Mouse (Mus musculus): ENCODE data around the gene Rnf128. TPM values are rescaled to one million over a fixed set of nuclear protein-coding genes. Genes with fewer than 3 reads are reported as not detected.

Rnf128 gene
- polyA plus RNA-seq, 1 experiment: 0.25 TPM

- H3K4me1 ChIP-seq (ENCODE audit: control insufficient read depth, insufficient read depth, insufficient read length): no peaks in the 10 kb centered on the region
- H3K4me3 ChIP-seq (ENCODE audit: extremely low read depth, insufficient read depth, insufficient read length): no peak overlapping the region
- H3K27ac ChIP-seq (ENCODE audit: insufficient read depth, low read length): no peak overlapping the region
- H3K27me3 ChIP-seq (ENCODE audit: control insufficient read depth, insufficient read depth, low read length): no peaks in the 10 kb centered on the region
- 75% methylated on average over 4 of the region's 4 CpGs for WGBS
- DNase-seq (ENCODE audit: low read depth in 1 of 2, low spot score in 2 of 2): no peak
- H3K36me3 ChIP-seq (ENCODE audit: control insufficient read depth, insufficient read depth, low read length): no peaks in the 10 kb centered on the region
- no peak for TF ChIP-seq POLR2A (IDR thresholded peaks at IDR 0.05; ENCODE audit: low read depth, low read length)
- no peak for TF ChIP-seq CTCF (IDR thresholded peaks at IDR 0.05; ENCODE audit: extremely low read depth, insufficient read depth, insufficient read length, insufficient replicate concordance)
Measured at GRCm38 (mm10) chrX:139532293-139532692, 30.8 kb upstream of the Rnf128 start.

GRCm38 (mm10) chrX:139537641-139538397, 25.3 kb upstream of the Rnf128 start:
- no peaks in the 10 kb centered on the region for H3K4me1 ChIP-seq (ENCODE audit: control insufficient read depth, insufficient read depth, insufficient read length)
- no peaks in the 10 kb centered on the region for H3K27me3 ChIP-seq (ENCODE audit: control insufficient read depth, insufficient read depth, low read length)
- DNase-seq (ENCODE audit: low read depth in 1 of 2, low spot score in 2 of 2): no peak
- no peaks in the 10 kb centered on the region for H3K36me3 ChIP-seq (ENCODE audit: control insufficient read depth, insufficient read depth, low read length)
- no peak overlapping the region for H3K27ac ChIP-seq (ENCODE audit: insufficient read depth, low read length)
- H3K4me3 ChIP-seq (ENCODE audit: extremely low read depth, insufficient read depth, insufficient read length): no peak overlapping the region
- 86% methylated on average over 5 of the region's 5 CpGs for WGBS
- no peak for TF ChIP-seq CTCF (IDR thresholded peaks at IDR 0.05; ENCODE audit: extremely low read depth, insufficient read depth, insufficient read length, insufficient replicate concordance)
- TF ChIP-seq POLR2A (IDR thresholded peaks at IDR 0.05; ENCODE audit: low read depth, low read length): no peak

GRCm38 (mm10) chrX:139543726-139544125, 19.4 kb upstream of the Rnf128 start:
- H3K27me3 ChIP-seq (ENCODE audit: control insufficient read depth, insufficient read depth, low read length): no peaks in the 10 kb centered on the region
- H3K4me3 ChIP-seq (ENCODE audit: extremely low read depth, insufficient read depth, insufficient read length): no peak overlapping the region
- 75% methylated on average over 7 of the region's 7 CpGs for WGBS

GRCm38 (mm10) chrX:139550456-139550855, 12.7 kb upstream of the Rnf128 start:
- Histone ChIP-seq H3K36me3 (ENCODE audit: control insufficient read depth, insufficient read depth, low read length) (no peaks in the 10 kb centered on the region), H3K27me3 (ENCODE audit: control insufficient read depth, insufficient read depth, low read length) (no peaks in the 10 kb centered on the region)

More at GRCm38 (mm10) chrX:139543726-139544125, 19.4 kb upstream of the Rnf128 start:
- no peak for DNase-seq (ENCODE audit: low read depth in 1 of 2, low spot score in 2 of 2)
- no peak for TF ChIP-seq POLR2A (IDR thresholded peaks at IDR 0.05; ENCODE audit: low read depth, low read length)
- no peak for TF ChIP-seq CTCF (IDR thresholded peaks at IDR 0.05; ENCODE audit: extremely low read depth, insufficient read depth, insufficient read length, insufficient replicate concordance)
- H3K4me1 ChIP-seq (ENCODE audit: control insufficient read depth, insufficient read depth, insufficient read length): no peaks in the 10 kb centered on the region
- H3K36me3 ChIP-seq (ENCODE audit: control insufficient read depth, insufficient read depth, low read length): no peaks in the 10 kb centered on the region
- H3K27ac ChIP-seq (ENCODE audit: insufficient read depth, low read length): no peak overlapping the region

GRCm38 (mm10) chrX:139552090-139552489, 11.0 kb upstream of the Rnf128 start:
- no peak for TF ChIP-seq POLR2A (IDR thresholded peaks at IDR 0.05; ENCODE audit: low read depth, low read length)
- no peak for TF ChIP-seq CTCF (IDR thresholded peaks at IDR 0.05; ENCODE audit: extremely low read depth, insufficient read depth, insufficient read length, insufficient replicate concordance)
- H3K27me3 ChIP-seq (ENCODE audit: control insufficient read depth, insufficient read depth, low read length): no peaks in the 10 kb centered on the region
- H3K36me3 ChIP-seq (ENCODE audit: control insufficient read depth, insufficient read depth, low read length): no peaks in the 10 kb centered on the region
- 77% methylated on average over 2 of the region's 2 CpGs for WGBS
- H3K27ac ChIP-seq (ENCODE audit: insufficient read depth, low read length): no peak overlapping the region
- H3K4me1 ChIP-seq (ENCODE audit: control insufficient read depth, insufficient read depth, insufficient read length): no peaks in the 10 kb centered on the region
- no peak overlapping the region for H3K4me3 ChIP-seq (ENCODE audit: extremely low read depth, insufficient read depth, insufficient read length)
- DNase-seq (ENCODE audit: low read depth in 1 of 2, low spot score in 2 of 2): no peak

More at GRCm38 (mm10) chrX:139550456-139550855, 12.7 kb upstream of the Rnf128 start:
- Histone ChIP-seq H3K4me3 (ENCODE audit: extremely low read depth, insufficient read depth, insufficient read length) (no peak overlapping the region), H3K4me1 (ENCODE audit: control insufficient read depth, insufficient read depth, insufficient read length) (no peaks in the 10 kb centered on the region), H3K27ac (ENCODE audit: insufficient read depth, low read length) (no peak overlapping the region)
- WGBS: 85% methylated on average over 5 of the region's 5 CpGs
- no peak for DNase-seq (ENCODE audit: low read depth in 1 of 2, low spot score in 2 of 2)
- no peak for TF ChIP-seq POLR2A (IDR thresholded peaks at IDR 0.05; ENCODE audit: low read depth, low read length)
- TF ChIP-seq CTCF (IDR thresholded peaks at IDR 0.05; ENCODE audit: extremely low read depth, insufficient read depth, insufficient read length, insufficient replicate concordance): no peak

- Histone ChIP-seq H3K4me1 (ENCODE audit: control insufficient read depth, insufficient read depth, insufficient read length) (no peaks in the 10 kb centered on the region), H3K4me3 (ENCODE audit: extremely low read depth, insufficient read depth, insufficient read length) (no peak overlapping the region), H3K36me3 (ENCODE audit: control insufficient read depth, insufficient read depth, low read length) (no peaks in the 10 kb centered on the region), H3K27ac (ENCODE audit: insufficient read depth, low read length) (no peak overlapping the region), H3K27me3 (ENCODE audit: control insufficient read depth, insufficient read depth, low read length) (no peaks in the 10 kb centered on the region)
- no peak for TF ChIP-seq POLR2A (IDR thresholded peaks at IDR 0.05; ENCODE audit: low read depth, low read length)
- TF ChIP-seq CTCF (IDR thresholded peaks at IDR 0.05; ENCODE audit: extremely low read depth, insufficient read depth, insufficient read length, insufficient replicate concordance): no peak
- WGBS: 72% methylated on average over 5 of the region's 5 CpGs
- no peak for DNase-seq (ENCODE audit: low read depth in 1 of 2, low spot score in 2 of 2)
Measured at GRCm38 (mm10) chrX:139562255-139562924, 726 bp upstream of the Rnf128 start.

GRCm38 (mm10) chrX:139570054-139570453, 6.9 kb downstream of the Rnf128 start:
- WGBS: 65% methylated on average over 3 of the region's 3 CpGs
- Histone ChIP-seq H3K4me1 (ENCODE audit: control insufficient read depth, insufficient read depth, insufficient read length) (no peaks in the 10 kb centered on the region), H3K36me3 (ENCODE audit: control insufficient read depth, insufficient read depth, low read length) (no peaks in the 10 kb centered on the region), H3K27me3 (ENCODE audit: control insufficient read depth, insufficient read depth, low read length) (no peaks in the 10 kb centered on the region), H3K27ac (ENCODE audit: insufficient read depth, low read length) (no peak overlapping the region), H3K4me3 (ENCODE audit: extremely low read depth, insufficient read depth, insufficient read length) (no peak overlapping the region)
- no peak for DNase-seq (ENCODE audit: low read depth in 1 of 2, low spot score in 2 of 2)
- TF ChIP-seq POLR2A (IDR thresholded peaks at IDR 0.05; ENCODE audit: low read depth, low read length) (no peak), CTCF (IDR thresholded peaks at IDR 0.05; ENCODE audit: extremely low read depth, insufficient read depth, insufficient read length, insufficient replicate concordance) (no peak)
